Mouse (Mus musculus): ENCODE results near the gene Lgals3. TPM values are rescaled to one million over a fixed set of nuclear protein-coding genes. Genes with fewer than 3 reads are reported as not detected.
A peak's percentile ranks its signal among the peaks of the same experiment; 100 is the strongest.

Lgals3 gene
- total and polyA plus RNA-seq, 2 experiments: 7.2 to 7.9 TPM

DNA sequence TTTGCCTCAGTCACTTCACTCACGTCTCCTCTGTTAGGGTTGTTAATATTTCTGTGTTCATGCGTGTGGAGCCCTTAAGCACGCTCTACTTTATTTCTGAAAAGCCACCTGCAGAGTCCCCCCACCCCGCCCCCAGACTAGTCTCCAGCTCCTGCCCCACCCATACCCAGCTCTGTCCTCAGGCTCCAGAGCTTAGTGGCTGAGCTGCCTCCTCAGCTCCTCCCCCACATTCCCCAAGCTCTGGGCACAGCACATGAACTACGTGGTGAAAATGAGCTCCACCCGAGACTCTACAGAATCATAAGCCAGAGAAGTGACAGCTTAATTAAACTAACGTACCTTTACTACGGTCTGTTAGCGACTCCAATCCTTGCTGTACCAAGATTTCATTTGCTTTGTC lies 38.4 kb downstream of the Lgals3 start:
- Histone ChIP-seq H3K4me1 (ENCODE audit: control insufficient read depth, insufficient read depth, low read length) (peaks cover 2% of the 10 kb centered on the region; the same call in 1 of the 2 replicates), H3K4me3 (ENCODE audit: insufficient read depth, low read depth, low read length) (no peak overlapping the region), H3K27me3 (ENCODE audit: control insufficient read depth, insufficient read depth, low read length) (no peaks in the 10 kb centered on the region), H3K9ac (ENCODE audit: low read depth, low read length) (no peak overlapping the region), H3K79me2 (ENCODE audit: control insufficient read depth, insufficient read depth, low read length) (no peaks in the 10 kb centered on the region), H3K27ac (replicated peaks; ENCODE audit: insufficient read depth, low read depth, low read length) (no peak overlapping the region), H3K36me3 (ENCODE audit: control insufficient read depth, insufficient read depth, low read length) (no peaks in the 10 kb centered on the region)
- 95% methylated on average over 9 of the region's 9 CpGs for WGBS
- TF ChIP-seq CTCF (IDR thresholded peaks at IDR 0.05; ENCODE audit: low read depth, low read length) (no peak), POLR2A (IDR thresholded peaks at IDR 0.05; ENCODE audit: extremely low read depth, insufficient read depth, low read length) (no peak)
- no peak for DNase-seq (ENCODE audit: extremely low read depth, low read depth, low spot score)

GRCm38 (mm10) chr14:47417346-47417745 lies 49.8 kb downstream of the Lgals3 start:
- Histone ChIP-seq H3K4me1 (ENCODE audit: control insufficient read depth, insufficient read depth, low read length) (0 out of 2 replicates have a peak, but pooled peaks cover 2% of the 10 kb centered on the region), H3K27ac (replicated peaks; ENCODE audit: insufficient read depth, low read depth, low read length) (no peak overlapping the region), H3K4me3 (ENCODE audit: insufficient read depth, low read depth, low read length) (no peak overlapping the region), H3K36me3 (ENCODE audit: control insufficient read depth, insufficient read depth, low read length) (no peaks in the 10 kb centered on the region), H3K9ac (ENCODE audit: low read depth, low read length) (no peak overlapping the region), H3K79me2 (ENCODE audit: control insufficient read depth, insufficient read depth, low read length) (no peaks in the 10 kb centered on the region), H3K27me3 (ENCODE audit: control insufficient read depth, insufficient read depth, low read length) (no peaks in the 10 kb centered on the region)
- 42% methylated on average over 3 of the region's 3 CpGs for WGBS
- no peak for DNase-seq (ENCODE audit: extremely low read depth, low read depth, low spot score)
- TF ChIP-seq POLR2A (IDR thresholded peaks at IDR 0.05; ENCODE audit: extremely low read depth, insufficient read depth, low read length) (no peak), CTCF (IDR thresholded peaks at IDR 0.05; ENCODE audit: low read depth, low read length) (no peak)

GRCm38 (mm10) chr14:47417775-47418665 lies 50.5 kb downstream of the Lgals3 start, which contains the start of gene Dlgap5:
Gene Dlgap5 (minus strand): TSS chr14:47418407.
- H3K4me3 ChIP-seq (ENCODE audit: insufficient read depth, low read depth, low read length): peak within 1 kb of the TSS; percentile 41
- H3K27me3 ChIP-seq (ENCODE audit: control insufficient read depth, insufficient read depth, low read length): no peaks in the 10 kb centered on the region
- no peak for TF ChIP-seq CTCF (IDR thresholded peaks at IDR 0.05; ENCODE audit: low read depth, low read length)
- TF ChIP-seq POLR2A (IDR thresholded peaks at IDR 0.05; ENCODE audit: extremely low read depth, insufficient read depth, low read length): no peak
- no peak within 1 kb of the TSS for H3K27ac ChIP-seq (replicated peaks; ENCODE audit: insufficient read depth, low read depth, low read length)
- 0 out of 2 replicates have a peak, but pooled peaks cover 2% of the 10 kb centered on the region for H3K4me1 ChIP-seq (ENCODE audit: control insufficient read depth, insufficient read depth, low read length)
- H3K36me3 ChIP-seq (ENCODE audit: control insufficient read depth, insufficient read depth, low read length): no peaks in the 10 kb centered on the region
- no peaks in the 10 kb centered on the region for H3K79me2 ChIP-seq (ENCODE audit: control insufficient read depth, insufficient read depth, low read length)
- WGBS: 2% methylated on average over 36 of the region's 36 CpGs
- DNase-seq (ENCODE audit: extremely low read depth, low read depth, low spot score): peak; percentile 78
- no peak within 1 kb of the TSS for H3K9ac ChIP-seq (ENCODE audit: low read depth, low read length)

DNA sequence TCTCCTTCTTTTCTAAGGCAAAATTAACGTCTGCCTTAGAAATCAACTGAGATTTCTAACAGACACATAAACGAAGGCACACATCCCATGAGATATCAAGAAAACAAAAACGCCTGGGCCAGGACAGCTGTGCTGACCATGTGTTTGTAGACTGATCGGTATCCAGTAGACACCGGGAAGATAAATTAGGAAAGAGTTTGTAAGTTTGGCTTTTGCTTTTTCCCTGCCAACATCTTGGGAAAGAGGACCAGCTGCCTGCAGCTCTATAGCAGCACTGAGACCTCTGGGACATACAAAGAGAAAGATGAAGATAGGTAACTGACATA lies 51.1 kb downstream of the Lgals3 start:
- Histone ChIP-seq H3K36me3 (ENCODE audit: control insufficient read depth, insufficient read depth, low read length) (no peaks in the 10 kb centered on the region), H3K79me2 (ENCODE audit: control insufficient read depth, insufficient read depth, low read length) (no peaks in the 10 kb centered on the region), H3K27ac (replicated peaks; ENCODE audit: insufficient read depth, low read depth, low read length) (no peak overlapping the region), H3K27me3 (ENCODE audit: control insufficient read depth, insufficient read depth, low read length) (no peaks in the 10 kb centered on the region), H3K4me3 (ENCODE audit: insufficient read depth, low read depth, low read length) (no peak overlapping the region), H3K4me1 (ENCODE audit: control insufficient read depth, insufficient read depth, low read length) (0 out of 2 replicates have a peak, but pooled peaks cover 2% of the 10 kb centered on the region), H3K9ac (ENCODE audit: low read depth, low read length) (no peak overlapping the region)
- TF ChIP-seq POLR2A (IDR thresholded peaks at IDR 0.05; ENCODE audit: extremely low read depth, insufficient read depth, low read length) (no peak), CTCF (IDR thresholded peaks at IDR 0.05; ENCODE audit: low read depth, low read length) (no peak)
- 28% methylated on average over 5 of the region's 5 CpGs for WGBS
- DNase-seq (ENCODE audit: extremely low read depth, low read depth, low spot score): no peak

GRCm38 (mm10) chr14:47419034-47419625 lies 51.6 kb downstream of the Lgals3 start:
- 90% methylated on average over 9 of the region's 9 CpGs for WGBS

More at GRCm38 (mm10) chr14:47419034-47419625, 51.6 kb downstream of the Lgals3 start:
- no peak overlapping the region for H3K27ac ChIP-seq (replicated peaks; ENCODE audit: insufficient read depth, low read depth, low read length)
- no peak overlapping the region for H3K9ac ChIP-seq (ENCODE audit: low read depth, low read length)
- TF ChIP-seq POLR2A (IDR thresholded peaks at IDR 0.05; ENCODE audit: extremely low read depth, insufficient read depth, low read length) (no peak), CTCF (IDR thresholded peaks at IDR 0.05; ENCODE audit: low read depth, low read length) (no peak)
- H3K4me3 ChIP-seq (ENCODE audit: insufficient read depth, low read depth, low read length): no peak overlapping the region
- no peak for DNase-seq (ENCODE audit: extremely low read depth, low read depth, low spot score)
- 0 out of 2 replicates have a peak, but pooled peaks cover 2% of the 10 kb centered on the region for H3K4me1 ChIP-seq (ENCODE audit: control insufficient read depth, insufficient read depth, low read length)
- H3K36me3 ChIP-seq (ENCODE audit: control insufficient read depth, insufficient read depth, low read length): no peaks in the 10 kb centered on the region
- H3K27me3 ChIP-seq (ENCODE audit: control insufficient read depth, insufficient read depth, low read length): no peaks in the 10 kb centered on the region
- no peaks in the 10 kb centered on the region for H3K79me2 ChIP-seq (ENCODE audit: control insufficient read depth, insufficient read depth, low read length)
